Mouse (Mus musculus): ENCODE results near the gene Alox5ap.

DNA sequence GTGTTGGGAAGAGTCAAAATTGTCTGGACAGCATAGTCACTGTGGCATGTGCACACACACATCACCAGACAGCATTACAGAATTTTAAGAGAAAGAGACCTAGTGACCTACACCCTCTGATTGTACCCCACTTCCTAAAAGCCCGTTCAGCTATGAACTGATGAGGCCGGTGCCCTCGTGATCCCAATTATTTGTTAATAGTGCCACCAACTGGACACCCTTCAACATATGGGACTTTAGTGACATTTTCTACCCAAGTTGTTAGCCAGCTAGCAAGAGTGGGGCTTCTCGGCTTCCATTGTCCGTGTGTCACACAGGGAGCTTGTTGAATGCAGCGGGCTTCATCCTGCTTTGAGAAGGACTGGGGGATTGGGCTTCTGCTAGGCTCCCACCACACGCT is 21.5 kb downstream of the Alox5ap start:
- TF ChIP-seq EP300 (IDR thresholded peaks at IDR 0.05; ENCODE audit: low read depth) = no peak
- peak; percentile 54 for TF ChIP-seq CTCF (IDR thresholded peaks at IDR 0.05; ENCODE audit: low read depth)

Measured in liver, postnatal 0 days (tissue).